Mouse (Mus musculus): Measurements from ENCODE around the gene Ston2.

- TF ChIP-seq POLR2A (IDR thresholded peaks at IDR 0.05; ENCODE audit: borderline replicate concordance, control insufficient read depth, low read depth, low read length), result no peak
- TF ChIP-seq CTCF (IDR thresholded peaks at IDR 0.05; ENCODE audit: control insufficient read depth, insufficient read depth, low read length), result no peak
Observed at GRCm38 (mm10) chr12:91711655-91712054, 76.5 kb downstream of the Ston2 start.

Data from bone marrow, adult 2 months (tissue).